Mouse (Mus musculus) heart, embryonic 14.5 days (tissue): ENCODE measurements at regions not wholly inside any gene's neighbourhood (a gene's known extent, or its start where the extent isn't known, plus 50 kb on each side); places are given as distances from the start of the nearest gene placed in this dataset.

ENCODE experiments used
- ATAC-seq: fragments of 200-750 bp; cut with Nextera tagmentation; 2 replicates; pipeline ENCODE4 v1.8.0; 2017; ENCODE audit warnings: low read depth, moderate TSS enrichment; ENCODE audit not compliant: insufficient number of reproducible peaks, insufficient read depth, low FRiP score
- H3K27ac ChIP-seq, 2 experiments: fragments of 200-500 bp in 1 of 2; fragments of 300-500 bp in 1 of 2; sonication (generic) in 1 of 2; replicated peaks in 1 of 2; 2 replicates each; pipeline ENCODE4 v1.5.1; 2012 to 2014; ENCODE audit warnings: low read depth in 2 of 2, low read length in 2 of 2, control low read depth in 1 of 2, mild to moderate bottlenecking in 1 of 2, mixed read lengths in 1 of 2; ENCODE audit not compliant: control insufficient read depth in 1 of 2, insufficient read depth in 1 of 2
- H3K27me3 ChIP-seq: fragments of 300-500 bp; sonication (generic); 2 replicates; pipeline ENCODE4 v1.6.1; 2014; ENCODE audit warnings: mild to moderate bottlenecking, low read length, control low read depth; ENCODE audit not compliant: control insufficient read depth, insufficient read depth
- H3K36me3 ChIP-seq: fragments of 300-500 bp; sonication (generic); 2 replicates; pipeline ENCODE4 v1.6.1; 2014; ENCODE audit warnings: mild to moderate bottlenecking, control low read depth, low read length, mixed read lengths; ENCODE audit not compliant: control insufficient read depth, insufficient read depth
- H3K4me1 ChIP-seq, 2 experiments: fragments of 200-500 bp in 1 of 2; fragments of 300-500 bp in 1 of 2; sonication (generic) in 1 of 2; 2 replicates each; pipeline ENCODE4 v1.6.1; 2012 to 2014; ENCODE audit warnings: low read length in 2 of 2, control low read depth in 1 of 2, mixed read lengths in 1 of 2; ENCODE audit not compliant: control insufficient read depth in 2 of 2, insufficient read depth in 2 of 2
- H3K4me2 ChIP-seq: fragments of 300-500 bp; sonication (generic); 2 replicates; pipeline ENCODE4 v1.6.1; 2014; ENCODE audit warnings: mild to moderate bottlenecking, low read length
- H3K4me3 ChIP-seq, 2 experiments: fragments of 200-500 bp in 1 of 2; fragments of 300-500 bp in 1 of 2; sonication (generic) in 1 of 2; 2 replicates each; pipeline ENCODE4 v1.5.1; 2012 to 2014; ENCODE audit warnings: low read length in 2 of 2, mild to moderate bottlenecking in 2 of 2, control low read depth in 1 of 2, low read depth in 1 of 2, moderate library complexity in 1 of 2; ENCODE audit not compliant: control insufficient read depth in 1 of 2, insufficient read depth in 1 of 2
- H3K9ac ChIP-seq: fragments of 300-500 bp; sonication (generic); 2 replicates; pipeline ENCODE4 v1.6.1; 2014; ENCODE audit warnings: mild to moderate bottlenecking, low read length
- H3K9me3 ChIP-seq: fragments of 300-500 bp; sonication (generic); 2 replicates; pipeline ENCODE4 v1.6.1; 2016; ENCODE audit warnings: low read length, control low read depth; ENCODE audit not compliant: control insufficient read depth
- WGBS: fragments of 180-500 bp; shearing (Covaris S2); extraction: QIAGEN DNeasy Blood & Tissue Kit; methylation state at CpG from one replicate; pipeline ENCODE4 v1.1.7; 2014; 5-methylcytosine and 5-hydroxymethylcytosine counted together

GRCm38 (mm10) chr13:5962947-5963346, 101.7 kb downstream of the Klf6 start:
- Histone ChIP-seq H3K9ac (no peak overlapping the region), H3K4me3 (no peak overlapping the region), H3K27ac (no peak overlapping the region), H3K4me2 (no peak overlapping the region), H3K27me3 (no peaks in the 10 kb centered on the region), H3K36me3 (no peaks in the 10 kb centered on the region), H3K4me1 (no peaks in the 10 kb centered on the region), H3K9me3 (no peaks in the 10 kb centered on the region)
- ATAC-seq: no peak
- WGBS: 88% methylated on average over 1 of the region's 1 CpGs

GRCm38 (mm10) chr13:5964626-5965025, 103.3 kb downstream of the Klf6 start:
- Histone ChIP-seq H3K36me3 (no peaks in the 10 kb centered on the region), H3K4me2 (no peak overlapping the region), H3K9ac (no peak overlapping the region), H3K4me3 (no peak overlapping the region), H3K4me1 (no peaks in the 10 kb centered on the region), H3K27me3 (no peaks in the 10 kb centered on the region), H3K27ac (no peak overlapping the region), H3K9me3 (no peaks in the 10 kb centered on the region)
- whole genome bisulfite sequencing: 83% methylated on average over 1 of the region's 1 CpGs
- ATAC-seq: no peak

GRCm38 (mm10) chr13:5978615-5979014, 117.3 kb downstream of the Klf6 start:
- Histone ChIP-seq H3K4me3 (no peak overlapping the region), H3K27ac (no peak overlapping the region), H3K9ac (no peak overlapping the region), H3K9me3 (no peaks in the 10 kb centered on the region), H3K27me3 (no peaks in the 10 kb centered on the region), H3K4me2 (no peak overlapping the region), H3K4me1 (peaks cover 2 to 4% of the 10 kb centered on the region in 2 experiments; a peak in 2 of 4 replicates), H3K36me3 (no peaks in the 10 kb centered on the region)
- WGBS: 73% methylated on average over 1 of the region's 1 CpGs
- ATAC-seq: no peak

GRCm38 (mm10) chr13:5987491-5987890, 126.2 kb downstream of the Klf6 start:
- ATAC-seq: no peak
- Histone ChIP-seq H3K27ac (no peak overlapping the region), H3K27me3 (no peaks in the 10 kb centered on the region), H3K36me3 (no peaks in the 10 kb centered on the region), H3K4me1 (no peaks in the 10 kb centered on the region), H3K9ac (no peak overlapping the region), H3K9me3 (no peaks in the 10 kb centered on the region), H3K4me2 (no peak overlapping the region), H3K4me3 (no peak overlapping the region)
- 94% methylated on average over 2 of the region's 2 CpGs for WGBS

- Histone ChIP-seq H3K9me3 (no peaks in the 10 kb centered on the region), H3K36me3 (no peaks in the 10 kb centered on the region), H3K27ac (no peak overlapping the region), H3K4me3 (no peak overlapping the region), H3K4me1 (no peaks in the 10 kb centered on the region), H3K4me2 (no peak overlapping the region), H3K9ac (no peak overlapping the region), H3K27me3 (no peaks in the 10 kb centered on the region)
- no peak for ATAC-seq
- WGBS: 84% methylated on average over 7 of the region's 7 CpGs
Observed at GRCm38 (mm10) chr13:5988407-5988806, 127.1 kb downstream of the Klf6 start.

- Histone ChIP-seq H3K36me3 (no peaks in the 10 kb centered on the region), H3K9ac (no peak overlapping the region), H3K27ac (no peak overlapping the region), H3K4me2 (no peak overlapping the region), H3K4me1 (no peaks in the 10 kb centered on the region), H3K9me3 (no peaks in the 10 kb centered on the region), H3K4me3 (no peak overlapping the region), H3K27me3 (no peaks in the 10 kb centered on the region)
- 76% methylated on average over 8 of the region's 8 CpGs for WGBS
- no peak for ATAC-seq
Observed at GRCm38 (mm10) chr13:6000559-6001217, 139.4 kb downstream of the Klf6 start.

- no peak overlapping the region for H3K4me3 ChIP-seq
- no peaks in the 10 kb centered on the region for H3K27me3 ChIP-seq
- no peaks in the 10 kb centered on the region for H3K9me3 ChIP-seq
- H3K36me3 ChIP-seq: no peaks in the 10 kb centered on the region
- no peak overlapping the region for H3K4me2 ChIP-seq
- ATAC-seq: no peak
- 83% methylated on average over 3 of the region's 3 CpGs for WGBS
- no peak overlapping the region for H3K9ac ChIP-seq
- H3K4me1 ChIP-seq: no peaks in the 10 kb centered on the region
- H3K27ac ChIP-seq: no peak overlapping the region
Observed at GRCm38 (mm10) chr13:6001218-6001564, 139.9 kb downstream of the Klf6 start.

GRCm38 (mm10) chr13:6005901-6006300, 144.6 kb downstream of the Klf6 start:
- ATAC-seq: no peak
- Histone ChIP-seq H3K9me3 (no peaks in the 10 kb centered on the region), H3K36me3 (no peaks in the 10 kb centered on the region), H3K27ac (no peak overlapping the region), H3K9ac (no peak overlapping the region), H3K4me2 (no peak overlapping the region), H3K4me3 (no peak overlapping the region), H3K27me3 (no peaks in the 10 kb centered on the region), H3K4me1 (no peaks in the 10 kb centered on the region)
- WGBS: 88% methylated on average over 6 of the region's 6 CpGs
